Mouse (Mus musculus) lung, embryonic 15.5 days (tissue): Measurements from ENCODE around the gene Ush1g. TPM values are rescaled to one million over a fixed set of nuclear protein-coding genes. Genes with fewer than 3 reads are reported as not detected.
A peak's percentile ranks its signal among the peaks of the same experiment; 100 is the strongest.

Experiments
- ATAC-seq: fragments of 200-750 bp; cut with Nextera tagmentation; 2 replicates; pipeline ENCODE4 v1.8.0; 2017; ENCODE audit warnings: moderate number of reproducible peaks, borderline replicate concordance; ENCODE audit not compliant: low FRiP score, low TSS enrichment; ENCODE audit errors: extremely low read depth
- H3K27ac ChIP-seq: fragments of 300-500 bp; sonication (generic); 2 replicates; pipeline ENCODE4 v1.5.1; 2015; ENCODE audit warnings: moderate library complexity, mild to moderate bottlenecking, inconsistent platforms
- H3K27me3 ChIP-seq: fragments of 300-500 bp; sonication (generic); 2 replicates; pipeline ENCODE4 v1.6.1; 2015; ENCODE audit warnings: inconsistent platforms
- H3K36me3 ChIP-seq: fragments of 300-500 bp; sonication (generic); 2 replicates; pipeline ENCODE4 v1.6.1; 2015; ENCODE audit warnings: inconsistent platforms
- H3K4me1 ChIP-seq: fragments of 300-500 bp; sonication (generic); 2 replicates; pipeline ENCODE4 v1.6.1; 2015; ENCODE audit warnings: inconsistent platforms
- H3K4me2 ChIP-seq: fragments of 300-500 bp; sonication (generic); 2 replicates; pipeline ENCODE4 v1.6.1; 2015; ENCODE audit warnings: inconsistent platforms, mild to moderate bottlenecking, moderate library complexity
- H3K4me3 ChIP-seq: fragments of 300-500 bp; sonication (generic); 2 replicates; pipeline ENCODE4 v1.5.1; 2015; ENCODE audit warnings: mild to moderate bottlenecking, inconsistent platforms
- H3K9ac ChIP-seq: fragments of 300-500 bp; sonication (generic); 2 replicates; pipeline ENCODE4 v1.6.1; 2015; ENCODE audit warnings: inconsistent platforms
- H3K9me3 ChIP-seq: fragments of 300-500 bp; sonication (generic); 2 replicates; pipeline ENCODE4 v1.6.1; 2016; ENCODE audit warnings: inconsistent platforms
- WGBS: fragments of 180-500 bp; shearing (Covaris S2); methylation state at CpG from one replicate; pipeline ENCODE4 v1.1.7; 2015; 5-methylcytosine and 5-hydroxymethylcytosine counted together
- polyA plus RNA-seq: library from polyadenylated mRNA; unstranded; fragments of >200 nt; fragmentation: Nextera tagmentation; extraction: Ambion mirVana; gene quantifications from 2 replicates; pipeline ENCODE4 v1.2.1, GENCODE M21; 2015

Ush1g gene
- polyA plus RNA-seq, 1 experiment from 2014 or later, result not detected

DNA sequence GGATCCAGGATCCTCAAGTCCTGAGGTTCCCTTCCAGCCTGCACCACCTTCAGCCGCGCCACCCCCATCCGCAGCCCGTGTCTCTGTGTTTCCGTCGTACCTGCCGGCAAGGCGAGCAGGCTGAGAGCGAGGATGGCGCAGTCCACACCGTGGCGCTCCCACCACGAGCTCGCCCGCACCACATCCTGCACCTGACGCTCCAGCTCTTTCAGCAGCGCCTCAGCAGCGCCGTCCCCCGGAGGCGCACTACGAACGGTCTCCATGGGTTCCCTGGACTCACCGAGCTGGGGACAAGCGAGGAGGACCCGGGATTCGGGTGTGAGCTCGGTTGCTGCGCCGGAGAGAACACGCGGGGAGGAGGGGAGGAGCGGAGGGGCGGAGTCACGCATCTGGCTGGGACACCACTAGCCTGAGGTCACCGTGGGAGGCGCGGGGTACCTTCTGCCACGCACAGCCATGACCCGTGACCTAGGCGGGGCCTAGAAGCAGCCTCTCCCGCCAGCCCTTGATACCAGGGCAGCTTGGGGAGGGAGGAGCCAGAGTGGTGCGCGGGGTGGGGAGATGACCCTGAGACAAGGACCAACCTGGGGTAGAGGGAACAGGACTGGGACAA is 24.5 kb downstream of the Ush1g start, which contains the start of gene Fads6:
Fads6 (minus strand) TSS at position 450 of the 613 bp plus-strand sequence.
- H3K27me3 ChIP-seq, result peaks cover 35% of the 10 kb centered on the region
- peak within 1 kb of the TSS; percentile 39 for H3K4me3 ChIP-seq
- H3K36me3 ChIP-seq, result no peaks in the 10 kb centered on the region
- WGBS, result under 1% methylated on average over 44 of the region's 44 CpGs
- H3K9me3 ChIP-seq, result no peaks in the 10 kb centered on the region
- peak within 1 kb of the TSS; percentile 74 for H3K4me2 ChIP-seq
- peak; percentile 43; the same call in 1 of the 2 replicates for ATAC-seq
- peaks cover 15% of the 10 kb centered on the region for H3K4me1 ChIP-seq
- H3K27ac ChIP-seq, result no peak within 1 kb of the TSS
- H3K9ac ChIP-seq, result peak within 1 kb of the TSS; percentile 35; the same call in 1 of the 2 replicates

DNA sequence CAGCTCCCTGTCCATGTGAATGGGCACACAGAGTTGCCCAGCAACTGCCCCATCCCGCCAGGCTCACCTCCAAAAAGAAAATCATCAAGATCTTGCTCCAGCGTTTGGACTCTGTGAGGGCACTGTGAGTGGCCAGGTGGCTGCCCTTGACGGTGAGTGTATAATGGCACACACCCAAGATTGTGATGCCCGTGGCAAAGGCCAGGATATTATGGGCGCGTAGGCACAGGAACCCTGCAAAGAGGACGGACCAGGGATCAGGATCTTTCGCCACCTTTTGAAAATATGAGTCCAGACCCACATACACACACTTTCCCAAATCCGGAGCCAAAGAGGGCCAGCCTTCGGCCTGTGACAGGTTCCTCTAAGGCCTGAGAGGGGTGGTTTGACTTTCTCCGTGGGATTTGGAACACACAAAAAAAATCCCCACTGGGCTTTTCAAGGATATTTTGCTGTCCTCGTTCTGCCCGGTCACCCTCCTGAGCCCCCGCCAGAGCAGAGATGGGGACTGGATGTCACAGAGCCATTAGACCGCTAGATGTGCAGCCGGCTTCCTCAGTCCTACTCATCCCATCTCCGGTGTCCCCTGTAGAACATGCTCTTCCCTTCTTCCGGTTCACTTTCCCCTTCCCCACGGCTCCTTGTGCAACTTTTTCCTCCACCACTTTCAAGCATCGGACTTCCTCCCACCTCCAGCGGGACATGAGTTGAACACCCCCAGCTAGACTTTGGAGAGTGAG is 25.2 kb downstream of the Ush1g start:
- Histone ChIP-seq H3K4me2 (peak overlapping the region; percentile 74), H3K4me3 (peak overlapping the region; percentile 39), H3K36me3 (no peaks in the 10 kb centered on the region), H3K9ac (peak overlapping the region; percentile 35; the same call in 1 of the 2 replicates), H3K9me3 (no peaks in the 10 kb centered on the region), H3K27me3 (peaks cover 35% of the 10 kb centered on the region), H3K27ac (no peak overlapping the region), H3K4me1 (peaks cover 20% of the 10 kb centered on the region)
- 51% methylated on average over 21 of the region's 21 CpGs for WGBS
- ATAC-seq, result no peak

DNA sequence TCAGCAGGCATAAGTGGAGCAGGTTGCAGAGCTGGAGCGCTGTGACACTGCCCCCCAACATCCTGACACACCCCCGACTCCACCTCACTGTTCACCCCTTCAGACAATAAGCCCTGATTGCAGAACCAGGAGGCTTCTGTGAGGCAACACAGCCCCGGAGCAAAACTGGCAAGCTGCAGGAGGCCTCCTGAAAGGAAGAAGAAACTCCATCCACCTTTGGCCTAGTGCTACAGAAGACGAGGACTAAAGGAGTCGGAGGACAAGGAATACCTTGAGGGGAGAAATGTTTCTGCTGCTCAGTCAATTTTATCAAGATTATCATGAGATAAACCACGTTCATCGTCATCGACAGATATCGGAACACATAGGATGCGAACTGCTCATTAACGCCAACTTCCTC is 25.9 kb downstream of the Ush1g start:
- H3K36me3 ChIP-seq, result no peaks in the 10 kb centered on the region
- whole genome bisulfite sequencing, result 86% methylated on average over 11 of the region's 11 CpGs
- H3K27ac ChIP-seq, result no peak overlapping the region
- ATAC-seq, result no peak
- H3K27me3 ChIP-seq, result peaks cover 35% of the 10 kb centered on the region
- no peak overlapping the region for H3K9ac ChIP-seq
- no peaks in the 10 kb centered on the region for H3K9me3 ChIP-seq
- H3K4me3 ChIP-seq, result no peak overlapping the region
- H3K4me1 ChIP-seq, result peaks cover 26% of the 10 kb centered on the region
- H3K4me2 ChIP-seq, result no peak overlapping the region

DNA sequence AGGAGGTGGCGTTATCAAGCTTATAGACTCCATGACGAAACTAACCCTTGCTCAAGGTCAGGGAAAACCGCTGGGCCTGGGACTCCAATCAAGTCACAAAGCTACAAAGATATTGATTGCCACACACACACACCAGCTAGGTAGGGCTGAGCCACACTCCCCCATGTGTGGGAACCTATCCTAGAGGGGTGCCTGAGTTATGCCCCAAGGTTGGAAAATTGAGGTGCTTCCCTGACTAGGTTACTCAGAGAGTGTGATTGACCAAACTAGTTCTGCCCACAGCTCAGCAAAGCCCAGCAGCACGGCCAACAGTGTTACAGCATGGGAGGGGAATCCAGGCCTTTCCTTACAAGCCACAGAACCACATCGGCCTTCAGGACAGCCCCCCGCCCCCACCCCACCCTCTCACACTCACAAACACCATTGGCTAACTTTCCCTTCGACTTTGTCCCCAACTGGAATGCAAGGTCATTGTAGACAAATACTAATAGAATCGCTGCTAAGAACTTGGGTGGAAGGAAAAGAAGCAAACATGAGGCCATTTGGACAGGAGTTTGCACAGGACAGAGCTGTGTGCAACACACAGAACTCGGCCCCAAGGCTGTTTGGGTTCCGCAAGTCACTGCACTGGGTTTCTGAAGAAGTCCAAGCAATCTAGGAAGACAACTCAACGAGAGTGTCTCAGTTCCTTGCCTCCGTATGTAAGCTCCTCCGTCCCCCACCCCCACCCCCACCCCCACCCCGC is 29.0 kb downstream of the Ush1g start:
- H3K9me3 ChIP-seq, result no peaks in the 10 kb centered on the region
- H3K4me2 ChIP-seq, result no peak overlapping the region
- peaks cover 38% of the 10 kb centered on the region for H3K4me1 ChIP-seq
- peaks cover 17% of the 10 kb centered on the region for H3K27me3 ChIP-seq
- no peak for ATAC-seq
- H3K4me3 ChIP-seq, result no peak overlapping the region
- H3K36me3 ChIP-seq, result no peaks in the 10 kb centered on the region
- no peak overlapping the region for H3K9ac ChIP-seq
- 42% methylated on average over 14 of the region's 14 CpGs for WGBS
- 0 out of 2 replicates have a peak overlapping the region, but pooled peaks have one; percentile 39 for H3K27ac ChIP-seq

DNA sequence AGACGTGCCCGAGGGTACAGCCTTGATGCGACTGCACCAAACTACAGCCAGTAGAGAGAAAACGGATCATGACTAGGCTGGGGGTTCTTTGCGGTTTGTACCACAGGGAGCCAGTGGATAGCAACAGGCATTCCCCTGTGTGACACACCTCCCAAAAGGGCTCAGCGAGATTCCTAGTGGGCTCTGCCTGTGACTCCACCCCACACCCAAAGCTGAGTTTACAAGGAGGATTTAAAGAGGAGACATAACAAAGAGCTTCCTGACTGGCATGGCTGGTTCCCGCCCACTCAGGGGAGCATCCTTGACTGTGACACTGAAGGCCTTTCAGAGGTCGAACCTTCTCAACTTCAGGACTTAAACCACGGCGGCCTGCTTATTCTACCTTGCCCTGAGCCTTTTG is 30.3 kb downstream of the Ush1g start:
- WGBS, result 64% methylated on average over 10 of the region's 10 CpGs
- H3K4me2 ChIP-seq, result no peak overlapping the region
- no peak for ATAC-seq
- peak overlapping the region; percentile 38; the same call in 1 of the 2 replicates for H3K27ac ChIP-seq
- peaks cover 28% of the 10 kb centered on the region for H3K4me1 ChIP-seq
- H3K9ac ChIP-seq, result no peak overlapping the region
- H3K36me3 ChIP-seq, result no peaks in the 10 kb centered on the region
- no peaks in the 10 kb centered on the region for H3K9me3 ChIP-seq
- peaks cover 4% of the 10 kb centered on the region; the same call in 1 of the 2 replicates for H3K27me3 ChIP-seq
- H3K4me3 ChIP-seq, result no peak overlapping the region

DNA sequence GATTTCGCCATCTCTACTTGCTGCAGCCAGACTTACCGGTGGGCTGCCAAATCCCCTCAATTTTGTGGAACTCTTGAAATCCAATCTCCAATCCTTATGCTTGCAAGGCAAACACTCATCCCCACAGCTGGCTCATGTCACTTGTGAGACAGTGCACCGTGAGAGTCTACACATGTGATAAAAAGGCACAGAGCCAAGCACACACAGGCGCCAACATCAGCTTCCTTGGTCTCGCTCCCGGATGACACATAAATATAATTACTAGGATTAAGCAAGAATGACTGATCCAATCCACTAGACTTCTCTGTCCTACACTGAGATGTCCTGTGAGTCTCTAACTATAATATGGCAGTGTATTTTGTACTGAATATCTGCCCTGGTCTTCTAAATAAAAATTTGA is 30.9 kb downstream of the Ush1g start:
- Histone ChIP-seq H3K9ac (no peak overlapping the region), H3K27me3 (no peaks in the 10 kb centered on the region; the same call in 1 of the 2 replicates), H3K4me1 (peaks cover 28% of the 10 kb centered on the region), H3K36me3 (no peaks in the 10 kb centered on the region), H3K4me2 (no peak overlapping the region), H3K4me3 (no peak overlapping the region), H3K9me3 (no peaks in the 10 kb centered on the region), H3K27ac (peak overlapping the region; percentile 70)
- peak; percentile 85 for ATAC-seq
- WGBS, result 39% methylated on average over 6 of the region's 6 CpGs

DNA sequence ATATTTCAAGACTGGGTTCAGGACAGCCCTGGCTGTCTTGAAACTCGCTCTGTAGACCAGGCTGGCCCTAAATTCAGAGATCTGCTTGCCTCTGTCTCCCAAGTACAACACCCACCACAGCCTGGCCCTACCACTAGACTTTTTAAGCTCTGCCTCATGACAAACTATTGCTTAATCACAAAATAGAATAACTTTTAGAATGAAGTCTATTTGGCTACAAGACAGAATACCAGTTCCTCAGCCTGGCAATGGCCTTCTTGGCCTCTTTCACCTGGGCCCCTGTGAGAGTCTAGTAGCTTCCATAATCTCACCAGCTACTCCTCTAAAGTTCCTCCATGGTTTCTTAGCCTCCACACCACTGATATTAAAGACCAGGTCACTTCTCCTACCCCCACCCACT is 31.5 kb downstream of the Ush1g start:
- Histone ChIP-seq H3K27me3 (no peaks in the 10 kb centered on the region), H3K4me2 (no peak overlapping the region), H3K27ac (peak overlapping the region; percentile 70), H3K9ac (no peak overlapping the region), H3K9me3 (no peaks in the 10 kb centered on the region), H3K4me3 (no peak overlapping the region), H3K36me3 (no peaks in the 10 kb centered on the region), H3K4me1 (peaks cover 28% of the 10 kb centered on the region)
- ATAC-seq, result no peak
- 91% methylated on average over 1 of the region's 1 CpGs for WGBS

DNA sequence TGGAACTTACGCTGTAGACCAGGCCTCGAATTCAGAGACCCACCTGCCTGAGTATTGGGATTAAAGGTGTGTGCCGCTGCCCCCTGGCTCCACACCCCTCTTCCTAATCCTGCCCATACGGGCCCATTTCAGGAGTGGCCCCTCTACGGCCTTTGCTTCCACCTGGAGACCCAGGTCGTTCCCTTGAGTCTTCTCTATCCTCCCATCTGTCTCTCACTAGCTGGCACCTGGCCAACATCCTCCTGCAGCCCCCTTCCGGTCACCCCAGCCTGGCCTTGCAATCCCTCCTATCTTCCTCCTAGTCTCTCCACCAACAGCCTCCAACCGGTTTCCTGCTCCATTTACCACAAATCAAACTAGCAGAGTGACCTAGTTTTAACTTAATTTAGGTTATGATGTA is 32.0 kb downstream of the Ush1g start:
- WGBS, result 69% methylated on average over 8 of the region's 8 CpGs
- Histone ChIP-seq H3K4me2 (no peak overlapping the region), H3K9ac (no peak overlapping the region), H3K4me3 (no peak overlapping the region), H3K27ac (peak overlapping the region; percentile 70), H3K4me1 (peaks cover 28% of the 10 kb centered on the region), H3K27me3 (no peaks in the 10 kb centered on the region), H3K9me3 (no peaks in the 10 kb centered on the region), H3K36me3 (no peaks in the 10 kb centered on the region)
- ATAC-seq, result no peak

DNA sequence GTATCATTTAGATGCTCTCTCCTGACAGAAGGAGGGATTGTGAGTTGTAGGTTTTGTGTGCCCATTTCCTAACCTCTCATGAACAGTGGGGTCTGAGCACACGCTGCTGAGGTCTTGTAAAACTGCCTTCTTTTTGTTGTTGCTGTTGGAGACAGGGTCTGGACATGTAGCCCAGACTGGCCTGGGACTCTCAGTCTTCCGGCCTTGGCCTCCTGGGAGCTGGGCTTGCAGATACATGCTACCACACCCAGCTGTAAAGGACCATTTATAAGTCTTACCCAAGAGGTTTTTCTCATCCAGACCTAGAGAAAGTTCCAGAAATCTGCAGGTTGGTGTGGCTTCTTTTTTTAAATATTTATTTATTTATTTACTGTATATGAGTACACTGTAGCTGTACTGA is 33.5 kb downstream of the Ush1g start:
- H3K4me3 ChIP-seq, result no peak overlapping the region
- no peaks in the 10 kb centered on the region for H3K36me3 ChIP-seq
- no peaks in the 10 kb centered on the region for H3K9me3 ChIP-seq
- H3K4me1 ChIP-seq, result peaks cover 28% of the 10 kb centered on the region
- no peaks in the 10 kb centered on the region for H3K27me3 ChIP-seq
- no peak overlapping the region for H3K9ac ChIP-seq
- no peak overlapping the region for H3K4me2 ChIP-seq
- WGBS, result 90% methylated on average over 2 of the region's 2 CpGs
- H3K27ac ChIP-seq, result no peak overlapping the region
- ATAC-seq, result no peak

DNA sequence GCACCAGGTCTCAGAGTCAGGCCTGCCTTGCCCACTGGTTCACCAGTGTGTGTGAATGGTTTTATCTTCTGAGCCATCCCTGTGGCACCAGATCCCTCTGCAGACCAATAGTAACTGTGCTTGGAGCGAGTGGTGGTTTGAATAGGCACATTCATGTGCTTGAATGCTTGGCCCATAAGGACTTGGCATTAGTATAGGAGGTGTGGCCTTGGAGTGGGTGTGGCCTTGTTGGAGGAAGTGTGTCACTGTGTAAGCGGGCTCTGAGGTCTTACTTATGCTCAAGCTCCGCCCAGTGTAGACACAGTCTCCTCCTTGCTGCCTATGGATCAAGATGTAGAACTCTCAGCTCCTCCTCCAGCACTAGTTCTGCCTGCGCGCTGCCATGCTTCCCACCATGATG is 34.5 kb downstream of the Ush1g start:
- H3K27me3 ChIP-seq, result no peaks in the 10 kb centered on the region

DNA sequence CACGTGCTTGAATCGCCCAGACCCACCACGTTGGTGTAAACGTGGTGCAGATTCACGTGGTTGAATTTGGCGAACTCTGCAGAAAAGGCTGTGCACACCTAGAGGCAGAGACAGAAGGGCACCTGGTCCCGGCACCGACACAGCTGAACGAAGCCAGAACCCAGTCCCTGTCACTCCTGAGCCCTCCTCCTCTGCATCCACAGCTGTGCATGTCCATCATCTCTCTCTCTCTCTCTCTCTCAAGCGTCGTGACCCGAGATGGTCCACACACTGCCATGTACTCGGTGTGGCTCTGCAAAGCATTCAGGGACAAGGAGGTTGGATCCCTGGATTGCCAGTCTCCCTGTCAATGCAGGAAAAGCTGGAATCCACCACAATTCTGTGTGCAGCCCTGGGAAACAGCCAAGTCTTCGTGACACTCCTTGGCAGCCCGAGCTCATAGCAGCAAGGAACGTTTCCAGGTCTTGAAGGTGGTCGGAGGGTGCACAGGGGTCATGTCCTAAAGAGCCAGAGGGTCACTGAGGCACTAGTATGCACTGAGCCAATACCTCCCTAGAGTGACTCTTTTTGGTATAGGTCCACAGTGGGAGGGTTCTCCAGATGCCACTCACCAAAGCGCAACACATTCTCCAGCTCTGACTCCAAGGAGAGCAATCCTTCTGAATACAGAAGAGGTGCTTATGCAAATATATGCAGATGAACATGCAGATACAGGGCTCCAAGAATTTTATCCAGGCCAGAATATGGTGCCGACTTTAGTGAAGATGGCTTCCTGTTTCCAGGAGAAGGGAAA is 35.4 kb downstream of the Ush1g start:
- Histone ChIP-seq H3K36me3 (no peaks in the 10 kb centered on the region), H3K27me3 (no peaks in the 10 kb centered on the region), H3K4me2 (no peak overlapping the region), H3K4me3 (no peak overlapping the region), H3K27ac (no peak overlapping the region), H3K9ac (no peak overlapping the region), H3K4me1 (peaks cover 15% of the 10 kb centered on the region), H3K9me3 (no peaks in the 10 kb centered on the region)
- WGBS, result 63% methylated on average over 19 of the region's 19 CpGs
- ATAC-seq, result no peak

More for the DNA sequence above, 34.5 kb downstream of the Ush1g start:
- Histone ChIP-seq H3K4me1 (peaks cover 23% of the 10 kb centered on the region), H3K4me2 (no peak overlapping the region), H3K36me3 (no peaks in the 10 kb centered on the region), H3K9me3 (no peaks in the 10 kb centered on the region), H3K9ac (no peak overlapping the region), H3K27ac (no peak overlapping the region), H3K4me3 (no peak overlapping the region)
- no peak for ATAC-seq
- WGBS, result 81% methylated on average over 5 of the region's 5 CpGs
